Mouse (Mus musculus) lung, adult 2 months (tissue): ENCODE measurements around the gene Dgcr6. TPM values are rescaled to one million over a fixed set of nuclear protein-coding genes. Genes with fewer than 3 reads are reported as not detected.
A peak's percentile ranks its signal among the peaks of the same experiment; 100 is the strongest.

Source experiments
- DNase-seq: peaks from one replicate; pipeline ENCODE4 v3.0.0; 2022
- H3K4me1 ChIP-seq: fragments of 200-500 bp; 2 replicates; pipeline ENCODE4 v1.6.1; 2011; ENCODE audit warnings: low read length; ENCODE audit not compliant: control insufficient read depth, insufficient read depth
- H3K4me3 ChIP-seq: fragments of 200-500 bp; replicated peaks from 2 replicates; pipeline ENCODE3; 2011; ENCODE audit warnings: low read depth, mild to moderate bottlenecking, control low read depth, low read length; ENCODE audit errors: extremely low read depth
- CTCF ChIP-seq: fragments of 200-500 bp; IDR thresholded peaks from 2 replicates; pipeline ENCODE4 v1.5.1; 2011; ENCODE audit warnings: mild to moderate bottlenecking, low read length, control low read depth; ENCODE audit not compliant: insufficient read depth
- POLR2A ChIP-seq: fragments of 200-500 bp; IDR thresholded peaks from 2 replicates; pipeline ENCODE4 v1.6.1; 2011; ENCODE audit warnings: low read depth, mild to moderate bottlenecking, control low read depth, low read length, borderline replicate concordance; ENCODE audit errors: extremely low read depth
- WGBS: fragments of 180-500 bp; shearing (Covaris S2); methylation state at CpG from one replicate; pipeline ENCODE4 v1.1.7; 2018; 5-methylcytosine and 5-hydroxymethylcytosine counted together
- polyA plus RNA-seq: library from polyadenylated mRNA; depleted of rRNA; stranded (reverse); fragments of >200 nt; gene quantifications from 2 replicates; pipeline ENCODE4 v1.2.3, GENCODE M21; 2012

Gene Dgcr6
- polyA plus RNA-seq, 1 experiment = 59.2 TPM

DNA sequence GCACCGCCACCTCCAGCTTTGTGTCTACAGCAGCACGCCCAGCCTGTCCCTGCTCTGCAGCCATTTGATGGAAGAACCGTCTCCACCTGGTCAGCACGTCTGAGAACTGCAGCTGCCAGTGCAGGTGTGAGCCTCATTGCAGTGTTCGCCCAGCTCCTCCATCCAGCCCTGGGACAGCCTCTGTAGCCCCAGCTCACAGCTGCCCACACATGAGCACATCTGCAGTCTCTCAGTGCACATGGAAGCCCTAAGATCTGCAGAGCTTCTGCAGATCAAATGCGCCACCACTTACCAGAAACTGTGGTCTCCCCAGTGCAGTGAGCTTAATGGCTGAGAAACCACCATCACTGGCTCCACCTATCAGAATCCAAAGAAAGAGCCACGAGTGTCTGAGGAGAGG, 27.5 kb downstream of the Dgcr6 start:
- WGBS = 85% methylated on average over 7 of the region's 7 CpGs
- no peak for DNase-seq

DNA sequence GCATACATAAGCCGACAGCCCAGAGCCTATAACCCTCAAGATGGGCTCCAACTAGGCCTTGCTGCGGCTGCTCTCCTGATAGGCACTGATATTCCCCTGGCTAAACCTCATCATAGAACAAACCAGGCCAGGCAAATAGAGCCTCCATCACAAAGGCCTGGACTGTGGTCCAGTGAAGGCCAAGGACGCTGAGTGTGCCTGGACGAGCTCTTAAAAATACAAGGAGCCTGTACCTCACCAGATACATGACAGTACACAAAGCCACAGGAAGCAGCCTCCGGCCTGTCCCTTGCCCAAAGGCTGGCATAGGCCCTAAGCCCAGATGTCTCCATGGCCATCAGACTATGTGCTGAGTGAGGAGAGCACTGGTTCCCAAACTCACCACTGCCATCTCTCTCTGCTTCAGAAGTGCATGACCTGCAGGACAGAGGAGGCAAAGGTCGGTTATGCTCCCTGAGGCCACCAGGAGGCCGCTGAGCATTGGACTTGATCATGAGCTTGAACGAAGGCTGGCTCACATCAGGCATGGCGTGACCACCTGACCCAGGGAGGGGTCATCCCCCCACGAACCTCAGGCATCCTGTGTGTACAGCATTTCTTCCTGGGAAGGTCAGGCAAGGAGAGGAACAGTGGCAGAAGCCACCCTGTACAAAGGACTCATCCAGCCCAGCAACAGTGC, 28.6 kb downstream of the Dgcr6 start:
- no peak overlapping the region for H3K4me3 ChIP-seq
- H3K4me1 ChIP-seq = peaks cover 5% of the 10 kb centered on the region
- TF ChIP-seq POLR2A = no peak
- peak; percentile 24; the same call in 1 of the 2 replicates for TF ChIP-seq CTCF
- WGBS = 80% methylated on average over 10 of the region's 10 CpGs
- DNase-seq = no peak

More for the DNA sequence above, 27.5 kb downstream of the Dgcr6 start:
- H3K4me1 ChIP-seq = peaks cover 2% of the 10 kb centered on the region
- no peak overlapping the region for H3K4me3 ChIP-seq
- no peak for TF ChIP-seq POLR2A
- no peak for TF ChIP-seq CTCF

DNA sequence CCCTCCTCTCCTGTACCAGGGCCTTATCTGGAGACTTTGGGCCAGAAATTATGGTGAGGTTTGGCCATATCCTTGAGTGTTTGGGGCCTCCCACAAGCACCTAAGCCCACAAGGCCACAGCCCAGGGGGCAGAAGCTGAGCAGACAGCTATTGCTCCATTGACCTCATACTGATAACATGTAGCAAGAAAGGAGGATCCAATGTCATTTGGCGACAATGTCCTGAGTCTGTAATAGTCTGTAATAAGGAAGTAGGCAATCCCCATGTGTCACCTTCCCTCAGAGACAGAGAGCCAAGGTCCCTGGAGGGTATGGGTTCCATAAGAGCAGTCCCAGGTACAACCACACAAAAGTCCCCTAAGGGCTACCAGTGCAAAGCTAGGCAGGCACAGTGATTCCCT, 29.6 kb downstream of the Dgcr6 start:
- TF ChIP-seq POLR2A (no peak), CTCF (no peak)
- Histone ChIP-seq H3K4me3 (no peak overlapping the region), H3K4me1 (peaks cover 5% of the 10 kb centered on the region)
- 82% methylated on average over 1 of the region's 1 CpGs for WGBS
- DNase-seq = no peak

DNA sequence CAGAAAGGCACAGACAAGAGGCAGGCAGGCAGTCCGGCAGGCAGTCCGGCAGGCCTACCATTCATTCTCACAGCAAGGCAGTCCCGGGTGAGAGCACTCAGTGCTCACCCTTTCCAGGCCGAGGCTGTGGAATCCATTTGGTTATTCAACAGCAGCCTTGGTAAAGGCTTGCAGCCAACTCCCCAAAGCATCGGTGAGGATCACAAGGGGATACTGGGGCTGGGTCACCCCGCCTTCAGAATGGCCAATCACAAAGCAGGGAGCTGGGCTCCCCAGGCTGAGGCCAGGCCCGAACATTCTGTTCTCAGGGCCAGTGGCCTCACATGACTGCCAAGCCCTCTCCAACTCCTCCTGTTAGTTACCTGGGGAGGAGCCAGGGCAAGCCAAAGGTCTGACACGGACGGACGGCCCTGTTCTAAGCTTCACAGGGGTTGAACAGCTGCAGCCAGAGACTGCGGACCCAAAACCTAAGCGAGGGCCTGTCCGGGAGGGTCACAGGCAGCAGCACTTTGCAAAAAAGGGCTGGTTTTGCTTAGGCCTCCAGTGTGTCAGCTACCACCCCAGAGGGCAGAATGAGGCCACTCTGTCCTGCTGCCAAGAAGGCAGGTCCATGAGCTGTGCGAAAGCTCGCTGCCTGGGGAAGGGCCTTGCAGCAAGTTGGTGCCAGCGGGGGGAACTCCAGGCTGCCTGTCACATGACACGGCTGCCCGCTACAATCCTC, 30.7 kb downstream of the Dgcr6 start:
- 74% methylated on average over 18 of the region's 18 CpGs for WGBS
- H3K4me1 ChIP-seq = peaks cover 12% of the 10 kb centered on the region
- no peak for DNase-seq
- no peak for TF ChIP-seq CTCF
- no peak for TF ChIP-seq POLR2A
- H3K4me3 ChIP-seq = no peak overlapping the region

DNA sequence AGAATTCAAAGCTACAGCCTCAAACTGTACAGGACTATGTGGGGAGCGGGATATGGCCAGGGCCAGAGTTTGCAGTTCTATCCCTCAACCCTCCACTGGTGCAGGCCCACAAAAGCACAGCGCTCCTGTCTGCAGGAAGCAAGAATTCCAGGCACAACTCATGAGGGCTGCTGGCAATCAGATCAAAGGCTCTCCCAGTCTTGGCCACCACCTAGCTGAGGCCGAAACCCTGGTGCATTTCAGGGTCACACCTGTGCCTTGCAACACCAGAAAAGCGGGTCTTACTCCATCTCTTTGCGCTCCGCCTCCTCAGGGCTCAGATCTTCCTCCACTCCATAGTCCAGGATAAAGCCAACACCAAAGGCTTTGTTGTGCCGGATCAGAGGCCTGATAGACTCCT, 31.6 kb downstream of the Dgcr6 start:
- DNase-seq = no peak
- no peak for TF ChIP-seq CTCF
- no peak for TF ChIP-seq POLR2A
- Histone ChIP-seq H3K4me3 (no peak overlapping the region), H3K4me1 (peaks cover 13% of the 10 kb centered on the region)
- 87% methylated on average over 7 of the region's 7 CpGs for WGBS

DNA sequence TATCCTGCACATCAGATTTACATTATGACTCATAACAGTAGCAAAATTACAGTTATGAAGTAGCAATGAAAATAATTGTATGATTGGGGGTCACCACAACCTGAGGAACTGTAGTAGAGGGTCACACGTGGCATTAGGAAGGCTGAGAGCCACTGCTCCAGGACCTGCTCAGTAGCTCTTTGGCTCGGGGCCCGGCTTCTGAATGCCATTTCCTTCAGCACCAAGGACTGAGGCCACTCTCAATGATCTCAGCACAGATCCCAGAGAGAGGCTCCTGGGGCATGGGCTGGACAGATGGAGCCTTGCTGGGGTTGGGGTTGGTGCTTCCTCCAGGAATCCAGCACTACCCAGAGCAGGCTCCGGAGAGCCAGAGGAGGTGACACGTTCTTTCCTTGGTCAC, 34.4 kb downstream of the Dgcr6 start:
- H3K4me3 ChIP-seq = no peak overlapping the region
- TF ChIP-seq CTCF (no peak), POLR2A (no peak)
- H3K4me1 ChIP-seq = peaks cover 13% of the 10 kb centered on the region
- 57% methylated on average over 5 of the region's 5 CpGs for WGBS
- DNase-seq = no peak

DNA sequence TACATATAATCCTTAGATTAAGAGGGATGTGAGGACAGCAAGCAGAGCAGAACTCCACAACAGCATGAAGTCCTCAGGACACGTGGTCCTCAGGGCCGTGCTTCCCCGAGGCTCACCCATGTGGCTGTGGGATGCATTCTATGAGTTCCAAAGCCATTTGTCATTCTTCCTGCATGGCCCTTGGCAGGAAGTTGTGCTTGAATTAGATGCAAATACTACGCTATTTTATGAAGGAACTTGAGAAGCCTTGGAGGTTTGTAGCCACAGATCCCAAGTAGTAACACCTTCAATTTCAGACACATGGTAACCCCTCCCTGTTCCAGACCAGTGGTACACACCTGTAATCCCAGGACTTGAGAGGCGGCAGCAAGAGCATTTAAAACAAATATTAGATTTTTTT, 43.7 kb downstream of the Dgcr6 start:
- no peak overlapping the region for H3K4me3 ChIP-seq
- WGBS = 19% methylated on average over 5 of the region's 5 CpGs
- TF ChIP-seq POLR2A (no peak), CTCF (no peak)
- no peaks in the 10 kb centered on the region for H3K4me1 ChIP-seq
- DNase-seq = no peak

DNA sequence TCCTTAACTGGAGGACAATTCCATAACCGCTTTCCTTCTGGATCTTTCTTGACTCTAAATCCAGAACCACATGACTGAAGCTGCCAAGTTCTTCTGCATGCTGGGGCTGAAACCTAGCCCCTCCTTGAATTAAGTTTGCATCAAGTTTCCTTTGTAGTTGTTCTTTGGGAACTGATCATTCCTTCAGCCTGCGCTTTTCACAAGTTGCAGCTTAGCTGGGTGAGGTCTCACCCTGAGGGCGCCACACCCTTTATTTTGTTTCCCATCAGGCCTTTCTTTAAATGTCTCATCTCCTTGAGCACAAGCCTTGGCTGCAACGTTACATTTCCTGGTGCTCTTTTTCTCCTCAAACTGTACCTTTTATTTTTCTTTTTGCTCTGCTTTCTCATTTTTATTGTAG, 50.2 kb downstream of the Dgcr6 start:
- Histone ChIP-seq H3K4me3 (no peak overlapping the region), H3K4me1 (no peaks in the 10 kb centered on the region)
- TF ChIP-seq CTCF = no peak
- no peak for TF ChIP-seq POLR2A
- WGBS = 71% methylated on average over 4 of the region's 4 CpGs
- no peak for DNase-seq

DNA sequence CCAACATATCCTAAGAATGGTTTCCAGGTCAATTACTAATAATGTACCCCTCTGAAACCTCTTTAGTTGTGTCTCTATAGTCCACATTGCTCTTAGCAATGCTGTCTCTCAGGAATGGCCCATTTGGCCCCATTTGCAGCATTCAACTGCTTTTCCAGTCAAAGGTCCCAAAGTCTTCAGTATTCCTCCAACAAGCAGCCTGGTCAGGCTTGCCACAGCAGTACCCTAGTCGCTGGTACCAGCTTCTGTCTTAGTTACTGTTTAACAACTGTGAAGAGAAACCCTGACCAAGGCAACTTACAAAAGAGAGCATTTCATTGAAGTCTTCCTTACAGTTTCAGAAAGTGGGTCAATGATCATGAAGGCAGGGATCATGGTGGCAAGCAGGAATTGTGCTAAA, 50.7 kb downstream of the Dgcr6 start:
- Histone ChIP-seq H3K4me3 (no peak overlapping the region), H3K4me1 (no peaks in the 10 kb centered on the region)
- no peak for TF ChIP-seq CTCF
- TF ChIP-seq POLR2A = no peak
- 70% methylated on average over 1 of the region's 1 CpGs for WGBS
- DNase-seq = no peak

DNA sequence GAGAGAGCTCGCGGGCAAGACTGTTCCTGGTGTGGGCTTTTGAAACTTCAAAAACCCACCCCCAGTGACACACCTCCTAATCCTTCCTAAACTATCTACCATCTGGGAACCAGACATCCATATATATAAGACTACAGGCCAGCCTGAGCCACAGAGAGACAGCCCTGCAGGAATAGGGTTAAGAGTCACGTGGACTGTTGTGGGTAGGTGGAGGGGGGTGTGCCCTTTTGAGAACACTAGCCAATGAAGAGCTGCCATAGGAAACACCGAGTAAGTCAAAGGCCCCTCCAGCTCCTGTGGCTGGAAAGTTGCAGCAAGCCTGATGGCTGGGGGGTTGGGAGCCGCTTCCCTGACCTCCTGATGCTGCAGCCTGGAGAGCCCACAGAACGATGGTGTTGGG, 51.1 kb downstream of the Dgcr6 start:
- DNase-seq = no peak
- WGBS = 40% methylated on average over 6 of the region's 6 CpGs
- TF ChIP-seq CTCF = no peak
- no peak for TF ChIP-seq POLR2A
- H3K4me1 ChIP-seq = no peaks in the 10 kb centered on the region
- H3K4me3 ChIP-seq = no peak overlapping the region
